Mouse (Mus musculus) C2C12 (cell line): ENCODE measurements around the gene Arl2. TPM values are rescaled to one million over a fixed set of nuclear protein-coding genes. Genes with fewer than 3 reads are reported as not detected.

Experiments used
- H3K27me3 ChIP-seq: one replicate; pipeline ENCODE4 v1.6.1; 2011; ENCODE audit not compliant: control insufficient read depth, insufficient read depth, insufficient read length
- H3K36me3 ChIP-seq: one replicate; pipeline ENCODE4 v1.6.1; 2011; ENCODE audit not compliant: control insufficient read depth, insufficient read depth
- H3K4me3 ChIP-seq: one replicate; pipeline ENCODE4 v1.5.1; 2011; ENCODE audit warnings: mild to moderate bottlenecking, control low read depth; ENCODE audit not compliant: poor library complexity, insufficient read depth, severe bottlenecking
- H3K79me2 ChIP-seq: one replicate; pipeline ENCODE4 v1.6.1; 2011; ENCODE audit not compliant: control insufficient read depth, insufficient read depth
- H3K79me3 ChIP-seq: one replicate; pipeline ENCODE4 v1.6.1; 2011; ENCODE audit warnings: low read depth, control low read depth
- H3ac ChIP-seq: one replicate; pipeline ENCODE3; 2011; ENCODE audit warnings: low read depth; ENCODE audit not compliant: control insufficient read depth, insufficient read length
- CEBPB ChIP-seq: IDR thresholded peaks from one replicate; pipeline ENCODE4 v1.6.1; 2011; ENCODE audit warnings: low read depth, mild to moderate bottlenecking, control low read depth, moderate library complexity
- CTCF ChIP-seq: IDR thresholded peaks from one replicate; pipeline ENCODE4 v1.5.1; 2011; ENCODE audit not compliant: control insufficient read depth, insufficient read depth, insufficient read length
- FOSL1 ChIP-seq: IDR thresholded peaks from one replicate; pipeline ENCODE4 v1.8.0; 2011; ENCODE audit warnings: mild to moderate bottlenecking, low read length; ENCODE audit not compliant: poor library complexity, insufficient read depth, severe bottlenecking
- MAX ChIP-seq: IDR thresholded peaks from one replicate; pipeline ENCODE4 v1.6.1; 2011; ENCODE audit warnings: mild to moderate bottlenecking, control low read depth
- MYOD1 ChIP-seq: IDR thresholded peaks from one replicate; pipeline ENCODE4 v1.6.1; 2011; ENCODE audit warnings: low read depth; ENCODE audit not compliant: control insufficient read depth, insufficient read length
- MYOG ChIP-seq: IDR thresholded peaks from one replicate; pipeline ENCODE4 v1.6.1; 2011; ENCODE audit not compliant: control insufficient read depth, insufficient read length; ENCODE audit errors: extremely low read depth
- USF1 ChIP-seq: IDR thresholded peaks from one replicate; pipeline ENCODE4 v1.6.1; 2011; ENCODE audit warnings: low read depth, mild to moderate bottlenecking, control low read depth, moderate library complexity
- polyA plus RNA-seq: library from polyadenylated mRNA; unstranded; fragments of >200 nt; fragmentation: generic; extraction: Trizol; gene quantifications from one replicate; pipeline ENCODE4 v1.2.1, GENCODE M21; 2012; ENCODE audit warnings: missing spikeins

Arl2 gene
- polyA plus RNA-seq, 1 experiment, result 78.3 TPM

DNA sequence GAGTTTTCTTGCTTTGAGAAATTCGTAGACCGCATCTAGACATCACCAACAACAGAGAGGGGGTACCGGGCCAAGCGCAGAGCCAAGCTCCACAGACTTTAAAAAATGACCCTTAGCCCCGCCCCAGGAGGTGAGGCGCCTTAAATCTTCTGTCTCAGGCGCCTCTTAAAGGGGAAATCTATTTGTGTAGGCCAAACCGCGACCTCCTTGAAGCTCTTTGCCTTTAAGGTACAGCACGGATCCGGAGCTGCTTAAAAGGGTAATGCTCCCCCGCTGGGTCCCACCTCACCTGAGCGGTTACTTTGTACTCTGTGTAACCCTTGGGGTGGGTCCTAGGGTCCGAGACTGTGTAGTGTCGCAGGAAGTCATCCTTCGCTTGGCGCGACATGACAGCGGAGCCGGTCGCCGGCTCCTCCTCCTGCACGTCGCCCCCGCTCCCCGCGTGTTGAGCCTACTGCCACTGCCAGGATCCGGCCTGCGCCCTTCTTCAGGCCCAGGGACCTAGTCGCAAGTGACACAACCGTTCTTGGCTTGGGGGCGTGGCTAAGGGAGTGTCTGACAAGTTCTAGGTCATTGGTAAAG, 13.5 kb downstream of the Arl2 start, which contains the start of gene Snx15:
Gene Snx15 (minus strand): TSS at position 545 of the 582 bp plus-strand sequence.
- H3ac ChIP-seq, result peak within 1 kb of the TSS; percentile 58
- no peaks in the 10 kb centered on the region for H3K79me3 ChIP-seq
- peak within 1 kb of the TSS; percentile 41 for H3K4me3 ChIP-seq
- no peaks in the 10 kb centered on the region for H3K27me3 ChIP-seq
- TF ChIP-seq MYOD1, result no peak
- no peak for TF ChIP-seq CTCF
- TF ChIP-seq MYOG, result no peak
- TF ChIP-seq MAX, result peak; percentile 82
- no peak for TF ChIP-seq FOSL1
- TF ChIP-seq USF1, result no peak
- no peak for TF ChIP-seq CEBPB
- H3K79me2 ChIP-seq, result no peaks in the 10 kb centered on the region
- peaks cover 8% of the 10 kb centered on the region for H3K36me3 ChIP-seq

GRCm38 (mm10) chr19:6126789-6127580, 14.4 kb downstream of the Arl2 start:
- H3K27me3 ChIP-seq, result no peaks in the 10 kb centered on the region
- no peaks in the 10 kb centered on the region for H3K79me2 ChIP-seq
- TF ChIP-seq MAX, result no peak
- no peak for TF ChIP-seq MYOD1
- no peak for TF ChIP-seq USF1
- TF ChIP-seq CEBPB, result no peak
- TF ChIP-seq CTCF, result no peak
- no peak for TF ChIP-seq MYOG
- TF ChIP-seq FOSL1, result no peak
- H3ac ChIP-seq, result peak overlapping the region; percentile 58
- peak overlapping the region; percentile 41 for H3K4me3 ChIP-seq
- peaks cover 8% of the 10 kb centered on the region for H3K36me3 ChIP-seq
- H3K79me3 ChIP-seq, result no peaks in the 10 kb centered on the region

DNA sequence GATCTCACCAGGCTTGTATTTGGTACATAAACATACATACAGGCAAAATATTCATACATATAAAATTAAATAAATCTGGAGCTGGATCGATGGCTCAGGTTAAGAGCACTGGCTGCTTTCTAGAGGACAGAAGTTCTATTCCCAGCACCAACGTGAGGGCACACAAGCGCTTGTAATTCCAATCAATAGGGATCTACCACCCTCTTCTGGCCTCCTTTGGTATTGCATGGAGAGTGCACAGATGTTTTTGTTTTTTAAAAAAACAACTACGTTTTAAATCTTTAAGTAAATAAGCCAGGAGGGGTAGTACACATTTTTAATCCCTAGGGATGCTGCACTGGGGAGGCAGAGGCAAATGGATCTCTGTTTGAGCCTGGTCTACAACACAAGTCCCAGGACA, 15.1 kb downstream of the Arl2 start:
- Histone ChIP-seq H3K27me3 (no peaks in the 10 kb centered on the region), H3K36me3 (peaks cover 8% of the 10 kb centered on the region), H3K79me2 (no peaks in the 10 kb centered on the region), H3K4me3 (no peak overlapping the region), H3ac (no peak overlapping the region), H3K79me3 (no peaks in the 10 kb centered on the region)
- no peak for TF ChIP-seq CEBPB
- no peak for TF ChIP-seq MYOD1
- TF ChIP-seq USF1, result no peak
- no peak for TF ChIP-seq FOSL1
- TF ChIP-seq CTCF, result peak; percentile 29

DNA sequence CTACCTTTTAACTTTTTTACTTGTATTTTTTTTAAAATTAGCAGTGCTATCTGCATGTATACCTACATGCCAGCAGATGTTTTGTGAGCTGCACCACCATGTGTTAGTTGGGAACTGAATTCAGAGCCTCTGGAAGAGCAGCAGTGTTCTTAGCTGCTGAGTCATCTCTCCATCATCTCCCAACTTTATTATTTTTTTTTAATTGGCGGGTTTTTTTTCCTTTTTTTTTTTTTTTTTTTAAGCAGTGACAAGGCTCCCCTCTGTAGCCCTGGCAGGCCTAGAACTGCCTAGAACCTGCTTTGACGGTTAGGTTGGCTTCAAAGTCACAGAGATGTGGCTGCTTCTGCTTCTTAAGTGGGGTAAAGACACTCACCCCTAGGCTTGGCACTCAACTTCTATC, 16.4 kb downstream of the Arl2 start:
- TF ChIP-seq MAX (no peak), CEBPB (no peak), FOSL1 (no peak), USF1 (no peak), MYOG (no peak), MYOD1 (no peak), CTCF (no peak)
- Histone ChIP-seq H3K4me3 (no peak overlapping the region), H3K36me3 (peaks cover 8% of the 10 kb centered on the region), H3K27me3 (no peaks in the 10 kb centered on the region), H3ac (no peak overlapping the region), H3K79me3 (no peaks in the 10 kb centered on the region), H3K79me2 (no peaks in the 10 kb centered on the region)

DNA sequence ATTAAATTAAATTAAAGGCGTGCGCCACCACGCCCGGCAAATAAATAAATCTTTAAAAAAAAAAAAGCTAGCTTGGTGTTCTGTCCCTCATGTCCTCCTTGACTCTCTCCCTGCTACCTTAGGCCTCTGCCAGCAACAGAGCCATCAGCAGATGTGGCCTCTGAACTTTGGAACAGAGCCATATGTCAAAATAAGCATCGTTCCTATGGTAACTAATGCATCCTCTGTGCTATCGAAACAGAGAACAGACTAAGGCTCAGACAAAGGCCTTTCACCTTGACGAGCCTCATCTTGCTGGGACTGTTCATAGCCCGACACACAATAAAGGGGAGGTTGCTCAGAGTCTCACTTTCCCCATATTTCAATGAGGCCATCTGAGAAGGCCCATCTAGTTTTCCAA, 18.0 kb downstream of the Arl2 start:
- TF ChIP-seq FOSL1 (no peak), CTCF (no peak), USF1 (no peak), CEBPB (no peak), MYOG (no peak), MAX (no peak), MYOD1 (no peak)

DNA sequence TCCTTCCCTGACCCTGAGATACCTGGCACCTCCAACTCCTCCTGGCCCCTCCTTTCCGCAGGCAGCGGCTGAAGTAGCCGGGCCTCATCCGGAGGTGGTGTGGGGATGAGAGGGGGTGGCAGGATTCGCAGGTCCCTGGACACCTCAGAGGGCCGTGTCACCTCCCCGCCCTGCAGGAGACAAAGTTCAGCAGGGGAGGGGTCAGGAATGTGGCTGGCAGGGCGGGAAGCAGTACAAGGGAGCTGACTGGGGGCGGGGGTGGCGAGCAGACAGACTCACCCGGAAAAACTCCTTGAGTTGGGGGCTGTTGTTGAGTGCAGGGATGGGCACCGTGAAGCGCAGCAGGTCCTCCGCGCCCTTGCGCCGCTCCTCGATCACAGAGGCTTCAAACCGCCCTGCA, 19.6 kb downstream of the Arl2 start:
- peaks cover 12% of the 10 kb centered on the region for H3K79me2 ChIP-seq
- H3K27me3 ChIP-seq, result no peaks in the 10 kb centered on the region
- H3ac ChIP-seq, result no peak overlapping the region
- no peak for TF ChIP-seq USF1
- no peak for TF ChIP-seq CEBPB
- TF ChIP-seq MYOG, result no peak
- no peak for TF ChIP-seq CTCF
- TF ChIP-seq MAX, result no peak
- no peak for TF ChIP-seq FOSL1
- no peak for TF ChIP-seq MYOD1
- H3K36me3 ChIP-seq, result peaks cover 8% of the 10 kb centered on the region
- H3K4me3 ChIP-seq, result no peak overlapping the region
- H3K79me3 ChIP-seq, result peaks cover 9% of the 10 kb centered on the region

More for the DNA sequence above, 18.0 kb downstream of the Arl2 start:
- H3K36me3 ChIP-seq, result peaks cover 8% of the 10 kb centered on the region
- no peaks in the 10 kb centered on the region for H3K79me2 ChIP-seq
- H3K79me3 ChIP-seq, result no peaks in the 10 kb centered on the region
- H3K4me3 ChIP-seq, result no peak overlapping the region
- H3ac ChIP-seq, result no peak overlapping the region
- H3K27me3 ChIP-seq, result no peaks in the 10 kb centered on the region
